Mouse (Mus musculus) heart, postnatal 25 days (tissue): Measurements from ENCODE around the gene 1700025G04Rik. TPM values are rescaled to one million over a fixed set of nuclear protein-coding genes. Genes with fewer than 3 reads are reported as not detected.

Experiments
- DNase-seq: peaks from one replicate; pipeline ENCODE4 v3.0.0; 2022; ENCODE audit warnings: low spot score
- intact Hi-C: fragments of 180-260 bp; cut with DNase I; formaldehyde crosslinking; loops from one replicate; pipeline ENCODE4 v1.15.1; 2025
- total RNA-seq, 2 experiments: library from RNA; stranded (reverse); gene quantifications; 2 replicates each; pipeline ENCODE4 v1.2.3; 2021

1700025G04Rik gene
- total RNA-seq, 2 experiments from 2014 or later: 39.7 to 43.3 TPM

GRCm38 (mm10) chr1:152039588-152039987 is 50.3 kb downstream of the 1700025G04Rik start:
- intact Hi-C loops: no loop called here

GRCm38 (mm10) chr1:152038086-152038485 is 51.8 kb downstream of the 1700025G04Rik start:
- intact Hi-C loops: no loop called here
- no peak for DNase-seq

More at GRCm38 (mm10) chr1:152039588-152039987, 50.3 kb downstream of the 1700025G04Rik start:
- no peak for DNase-seq

GRCm38 (mm10) chr1:152037589-152037988 is 52.3 kb downstream of the 1700025G04Rik start:
- no peak for DNase-seq
- intact Hi-C loops: no loop called here

- no peak for DNase-seq
- intact Hi-C loops: no loop called here
Measured at GRCm38 (mm10) chr1:152034766-152035165, 55.2 kb downstream of the 1700025G04Rik start.

GRCm38 (mm10) chr1:152033731-152034130 is 56.2 kb downstream of the 1700025G04Rik start:
- intact Hi-C loops: no loop called here
- DNase-seq: no peak

GRCm38 (mm10) chr1:152032144-152032543 is 57.8 kb downstream of the 1700025G04Rik start:
- DNase-seq: no peak
- intact Hi-C loops: no loop called here

- DNase-seq: no peak
- intact Hi-C loops: no loop called here
Measured at GRCm38 (mm10) chr1:152030546-152030945, 59.4 kb downstream of the 1700025G04Rik start.

GRCm38 (mm10) chr1:152028718-152029117 is 61.2 kb downstream of the 1700025G04Rik start:
- intact Hi-C loops: no loop called here
- DNase-seq: no peak

GRCm38 (mm10) chr1:152026762-152027161 is 63.2 kb downstream of the 1700025G04Rik start:
- intact Hi-C loops: no loop called here
- DNase-seq: no peak

- intact Hi-C loops: no loop called here
- DNase-seq: no peak
Measured at GRCm38 (mm10) chr1:152025308-152025707, 64.6 kb downstream of the 1700025G04Rik start.

- intact Hi-C loops: no loop called here
- DNase-seq: no peak
Measured at GRCm38 (mm10) chr1:152024019-152024787, 65.7 kb downstream of the 1700025G04Rik start.

- intact Hi-C loops: no loop called here
- DNase-seq: no peak
Measured at GRCm38 (mm10) chr1:152020812-152021211, 69.1 kb downstream of the 1700025G04Rik start.

GRCm38 (mm10) chr1:152020070-152020469 is 69.9 kb downstream of the 1700025G04Rik start:
- no peak for DNase-seq
- intact Hi-C loops: no loop called here

- intact Hi-C loops: no loop called here
- DNase-seq: no peak
Measured at GRCm38 (mm10) chr1:152019196-152019595, 70.7 kb downstream of the 1700025G04Rik start.

GRCm38 (mm10) chr1:152018322-152018721 is 71.6 kb downstream of the 1700025G04Rik start:
- no peak for DNase-seq
- intact Hi-C loops: no loop called here

GRCm38 (mm10) chr1:152016663-152017062 is 73.3 kb downstream of the 1700025G04Rik start:
- no peak for DNase-seq
- intact Hi-C loops: no loop called here

GRCm38 (mm10) chr1:152015555-152016125 is 74.3 kb downstream of the 1700025G04Rik start:
- intact Hi-C loops: no loop called here

GRCm38 (mm10) chr1:152011741-152012140 is 78.2 kb downstream of the 1700025G04Rik start:
- intact Hi-C loops: no loop called here
- no peak for DNase-seq

More at GRCm38 (mm10) chr1:152015555-152016125, 74.3 kb downstream of the 1700025G04Rik start:
- DNase-seq: no peak

- intact Hi-C loops: no loop called here
Measured at GRCm38 (mm10) chr1:152010251-152010980, 79.5 kb downstream of the 1700025G04Rik start.

GRCm38 (mm10) chr1:152008473-152008991 is 81.4 kb downstream of the 1700025G04Rik start:
- intact Hi-C loops: no loop called here

More at GRCm38 (mm10) chr1:152010251-152010980, 79.5 kb downstream of the 1700025G04Rik start:
- no peak for DNase-seq

More at GRCm38 (mm10) chr1:152008473-152008991, 81.4 kb downstream of the 1700025G04Rik start:
- no peak for DNase-seq
